ENCODE assay signal across 24 mouse cellular contexts in genomic region chr3:105223671-105224070, GRCm38 (mm10).
A peak's percentile ranks its signal among the peaks of the same experiment; 100 is the strongest.
DNase-seq lines count a peak whose midpoint lies in the region; TF ChIP-seq lines count a peak whose summit lies in the region.
"Had no signal": no experiment of that assay in that cellular context is flagged by ENCODE, and none has a peak within 500 bp of the region (broad histone marks: within the 10 kb centered on the region; RNA-seq: fewer than 3 reads in every experiment).

No protein-coding gene starts in this region.

- H3K4me3 ChIP-seq in heart, embryonic 10.5 days, result no peak overlapping the region
- H3K4me3 ChIP-seq: embryonic facial prominence, embryonic 12.5 days; heart, embryonic 15.5 days; hindbrain, embryonic 13.5 days; liver, embryonic 13.5 days; megakaryocyte, embryonic 14.5 days; neural tube, embryonic 12.5 days had no signal

- H3K27me3 ChIP-seq in heart, embryonic 10.5 days (ENCODE audit: insufficient read depth, poor library complexity, severe bottlenecking), result 0 out of 2 replicates have a peak, but pooled peaks cover 1% of the 10 kb centered on the region
- H3K27me3 ChIP-seq: embryonic facial prominence, embryonic 12.5 days; heart, embryonic 15.5 days; hindbrain, embryonic 13.5 days; liver, embryonic 13.5 days; neural tube, embryonic 12.5 days had no signal

- H3K9me3 ChIP-seq in heart, embryonic 10.5 days, result no peaks in the 10 kb centered on the region
- H3K9me3 ChIP-seq: embryonic facial prominence, embryonic 12.5 days; heart, embryonic 15.5 days; hindbrain, embryonic 13.5 days; liver, embryonic 13.5 days; megakaryocyte, embryonic 14.5 days; neural tube, embryonic 12.5 days had no signal

- intact Hi-C loops in left cerebral cortex, postnatal 25 days (cut with DNase I), result loop anchor here (5.0 kb wide), 1 partner anchor 229 kb away; the partner anchor contains the start of gene Kcnd3

- H3K4me1 ChIP-seq in heart, embryonic 10.5 days, result peaks cover 7% of the 10 kb centered on the region; the same call in 1 of the 2 replicates
- H3K4me1 ChIP-seq: embryonic facial prominence, embryonic 12.5 days; heart, embryonic 15.5 days; liver, embryonic 13.5 days had no signal

- H3K27ac ChIP-seq in heart, embryonic 10.5 days, result no peak overlapping the region
- H3K27ac ChIP-seq: embryonic facial prominence, embryonic 12.5 days; heart, embryonic 15.5 days; hindbrain, embryonic 13.5 days; liver, embryonic 13.5 days; neural tube, embryonic 12.5 days; stomach, postnatal 0 days had no signal

- WGBS in heart, embryonic 10.5 days, result 69% methylated on average over 4 of the region's 4 CpGs

- no peaks in the 10 kb centered on the region for H3K36me3 ChIP-seq in heart, embryonic 10.5 days
- H3K36me3 ChIP-seq: embryonic facial prominence, embryonic 12.5 days; heart, embryonic 15.5 days; hindbrain, embryonic 13.5 days; liver, embryonic 13.5 days; neural tube, embryonic 12.5 days had no signal

- no peak for TF ChIP-seq POLR2A in brain, embryonic 14.5 days (IDR thresholded peaks at IDR 0.05; ENCODE audit: borderline replicate concordance, extremely low read depth, insufficient read depth, insufficient read length, poor library complexity, severe bottlenecking)

- peak; percentile 43 for DNase-seq in heart, adult 11 months
- no peak for DNase-seq in heart, embryonic 10.5 days (ENCODE audit: low spot score)
- peak; percentile 6 to 13 for DNase-seq in kidney, postnatal 4 days
- no peak for DNase-seq in kidney, adult 11 months
- DNase-seq in brain, embryonic 14.5 days (ENCODE audit: low read depth), result peak; percentile 26
- no peak for DNase-seq in left cerebral cortex, postnatal 25 days (ENCODE audit: low spot score in 2 of 2)
- no peak for DNase-seq in urinary bladder, adult 2 months (ENCODE audit: low spot score)
- DNase-seq: cerebellum, adult 18-20 months; cerebellum, postnatal 25 days; forebrain, postnatal 0 days; gastrocnemius, postnatal 36 days; heart, postnatal 36 days; layer of hippocampus, postnatal 36 days; liver, embryonic 13.5 days; lung, adult 2 months; midbrain, embryonic 14.5 days; thymus, adult 2 months; thymus, postnatal 4 days had no signal

- no peak for TF ChIP-seq CTCF in brain, embryonic 14.5 days (IDR thresholded peaks at IDR 0.05; ENCODE audit: borderline replicate concordance, extremely low read depth, insufficient read depth, insufficient read length)

Comparison
In these comparisons a context has a peak if more than half of its experiments do, and no peak if none do; other contexts are left out.
1. DNase-seq: peak in heart, adult 11 months (single experiment), kidney, postnatal 4 days (2 of 2) and brain, embryonic 14.5 days (single experiment); none in heart, embryonic 10.5 days (single experiment), kidney, adult 11 months (single experiment), left cerebral cortex, postnatal 25 days (0 of 2) and urinary bladder, adult 2 months (single experiment).